Mouse (Mus musculus): ENCODE data around the gene Hist1h3c. TPM values are rescaled to one million over a fixed set of nuclear protein-coding genes. Genes with fewer than 3 reads are reported as not detected.
"Not testable (repeated sequence)": the region's sequence is repeated elsewhere in the genome, so short reads cannot be mapped to it uniquely, and the experiment has no call there.

Hist1h3c gene
- total RNA-seq (2021), result 100 to 1,000 TPM; 162 to 207 TPM
- long read RNA-seq, experiment 1, result 0 reads
- long read RNA-seq, experiment 2, result 0 reads

DNA sequence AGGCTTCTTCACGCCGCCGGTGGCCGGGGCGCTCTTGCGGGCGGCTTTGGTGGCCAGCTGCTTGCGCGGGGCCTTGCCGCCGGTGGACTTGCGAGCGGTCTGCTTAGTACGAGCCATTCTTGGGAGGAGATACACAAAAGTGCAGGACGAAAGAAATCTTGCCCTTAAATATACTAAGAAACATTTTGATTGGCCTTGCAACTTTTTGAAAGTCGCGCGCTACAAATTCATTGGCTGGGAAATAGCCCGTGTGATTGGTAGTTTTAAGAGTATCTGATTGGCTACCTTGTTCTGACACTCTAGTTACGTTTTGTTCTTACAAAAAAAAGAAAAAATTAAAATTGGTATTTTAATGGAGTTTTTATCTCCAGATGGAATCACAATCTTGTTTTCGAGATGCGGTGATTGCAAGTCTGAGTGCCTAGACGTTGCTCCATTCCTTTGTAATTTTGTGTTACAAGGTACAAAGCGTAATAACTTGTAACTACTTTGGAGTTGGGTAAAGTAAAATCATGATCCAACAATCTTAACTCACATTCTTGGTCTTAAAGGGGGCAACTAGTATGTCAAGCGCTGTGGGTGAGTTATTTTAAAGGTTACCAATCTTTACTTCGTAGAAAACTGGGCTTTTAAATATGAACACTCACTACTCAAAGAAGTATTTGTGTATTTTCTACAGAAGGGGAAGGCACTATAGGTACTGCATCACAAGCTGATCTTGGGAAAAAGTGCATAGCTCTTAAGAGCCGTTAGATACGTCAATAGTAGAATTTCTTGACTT, at the start of gene Hist1h3c:
TSS of gene Hist1h3c (minus strand) at position 222 of the 781 bp plus-strand sequence.
- DNase-seq (ENCODE audit: low spot score in 2 of 2), result peak; percentile 59 to 84

DNA sequence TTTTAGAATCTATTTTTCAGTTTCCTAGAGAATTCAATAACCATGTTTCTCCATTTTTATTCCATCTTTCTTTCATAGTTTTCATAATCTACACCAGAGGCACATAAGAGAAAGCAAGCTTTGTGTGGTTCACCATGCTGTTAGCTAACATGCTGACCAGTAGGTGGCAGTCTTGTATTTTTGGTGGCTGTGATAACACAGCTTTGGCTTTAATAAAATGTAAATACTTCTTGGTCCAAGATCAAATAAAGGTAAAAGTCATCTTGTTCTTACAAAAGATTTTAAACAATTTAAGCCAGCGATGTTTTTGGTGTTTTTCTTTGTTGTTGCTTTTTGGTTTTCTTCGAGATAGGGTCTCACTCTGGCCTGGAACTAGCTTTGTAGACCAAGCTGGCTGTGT, 47.1 kb upstream of the Hist1h3c start:
- DNase-seq (ENCODE audit: low spot score in 2 of 2), result peak in 1 of 2 experiments; percentile 21

DNA sequence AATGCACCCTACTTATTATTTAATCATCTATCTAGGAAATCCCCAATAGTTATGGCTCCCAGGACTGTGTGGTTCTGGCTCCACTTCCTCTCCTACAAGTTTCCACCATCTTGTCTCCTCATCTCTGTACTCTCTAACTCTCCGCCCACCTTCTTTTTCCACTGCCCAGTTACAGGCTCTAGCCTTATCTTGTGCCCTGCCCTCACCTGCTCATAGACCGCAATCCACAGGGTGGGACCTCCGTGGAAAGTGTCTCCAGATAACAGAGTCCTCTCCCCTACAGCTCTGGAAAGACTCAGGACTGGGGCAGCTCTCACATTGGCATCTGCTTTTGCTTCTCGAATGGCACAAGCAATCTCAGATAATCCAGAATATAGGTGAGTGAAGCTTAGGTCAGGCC, 33.6 kb upstream of the Hist1h3c start:
- DNase-seq (ENCODE audit: low spot score in 2 of 2), result no peak

DNA sequence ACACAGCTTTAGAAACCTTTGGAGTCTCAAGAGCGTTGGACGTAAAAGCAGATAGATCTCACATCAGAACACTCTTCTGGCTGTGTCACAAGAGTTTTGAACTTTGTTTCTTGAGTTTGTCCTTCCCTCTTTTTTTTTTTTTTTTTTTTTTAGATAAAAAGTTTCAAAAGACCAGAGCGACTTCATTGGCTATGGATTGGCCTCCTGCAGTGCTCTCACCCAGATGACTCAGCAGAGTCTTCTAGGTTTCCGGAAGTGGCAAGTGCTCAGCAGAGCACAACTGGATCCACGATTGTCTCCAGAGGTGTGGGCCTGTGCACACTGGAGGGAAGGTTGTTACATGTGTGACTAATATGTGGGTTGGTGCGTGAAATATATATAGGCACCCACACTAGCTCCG, 32.9 kb upstream of the Hist1h3c start:
- DNase-seq (ENCODE audit: low spot score in 2 of 2), result no peak

DNA sequence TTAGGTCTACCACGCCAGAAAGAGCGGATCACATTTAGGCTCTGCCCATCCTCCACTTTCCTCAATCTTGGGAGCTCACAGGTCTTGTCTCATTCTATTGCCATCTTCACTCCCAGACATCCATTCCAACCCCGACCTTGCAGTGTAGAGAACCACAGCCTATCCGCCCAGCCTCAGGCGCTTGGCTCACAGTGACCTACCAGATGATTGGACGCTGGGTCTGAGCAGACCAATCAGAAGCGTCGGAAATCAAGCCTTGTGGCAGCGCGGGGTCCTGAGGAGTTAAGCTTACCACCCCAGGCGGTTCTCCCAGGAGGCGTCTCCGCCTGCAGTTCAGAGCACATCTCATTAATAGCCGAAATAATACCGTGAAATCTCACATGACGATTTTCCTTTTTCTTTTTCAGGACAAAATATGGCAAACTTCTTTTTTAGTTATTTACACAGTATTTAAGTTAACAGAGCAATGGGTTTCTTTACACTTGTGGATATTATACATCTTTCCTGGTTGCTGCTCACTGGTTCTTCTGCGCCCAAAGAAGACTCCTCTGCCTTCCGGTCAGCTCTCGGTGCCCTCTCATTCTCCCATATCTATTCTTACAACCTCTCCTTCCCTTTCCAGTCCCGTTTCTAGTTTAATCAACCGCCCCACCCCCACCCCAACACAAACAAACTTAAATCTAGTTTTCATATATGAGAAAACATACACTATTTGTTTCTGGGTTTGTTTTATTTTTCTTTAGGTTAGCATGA, 27.3 kb upstream of the Hist1h3c start:
- peak in 1 of 2 experiments; percentile 22 for DNase-seq (ENCODE audit: low spot score in 2 of 2)

DNA sequence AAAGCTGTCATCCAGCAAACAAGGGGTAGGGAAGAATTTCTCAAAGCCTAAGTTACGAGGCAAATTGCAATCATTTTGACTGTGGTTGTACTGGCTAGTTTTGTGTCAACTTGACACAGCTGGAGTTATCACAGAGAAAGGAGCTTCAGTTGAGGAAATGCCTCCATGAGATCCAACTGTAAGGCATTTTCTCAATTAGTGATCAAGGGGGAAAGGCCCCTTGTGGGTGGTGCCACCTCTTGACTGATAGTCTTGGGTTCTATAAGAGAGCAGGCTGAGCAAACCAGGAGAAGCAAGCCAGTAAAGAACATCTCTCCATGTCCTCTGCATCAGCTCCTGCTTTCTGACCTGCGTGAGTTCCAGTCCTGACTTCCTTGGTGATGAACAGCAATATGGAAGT, 24.2 kb upstream of the Hist1h3c start, which contains the start of gene Trim38:
TSS of gene Trim38 (plus strand) at position 301 of the 400 bp plus-strand sequence.
- DNase-seq (ENCODE audit: low spot score in 2 of 2), result not testable (repeated sequence)

DNA sequence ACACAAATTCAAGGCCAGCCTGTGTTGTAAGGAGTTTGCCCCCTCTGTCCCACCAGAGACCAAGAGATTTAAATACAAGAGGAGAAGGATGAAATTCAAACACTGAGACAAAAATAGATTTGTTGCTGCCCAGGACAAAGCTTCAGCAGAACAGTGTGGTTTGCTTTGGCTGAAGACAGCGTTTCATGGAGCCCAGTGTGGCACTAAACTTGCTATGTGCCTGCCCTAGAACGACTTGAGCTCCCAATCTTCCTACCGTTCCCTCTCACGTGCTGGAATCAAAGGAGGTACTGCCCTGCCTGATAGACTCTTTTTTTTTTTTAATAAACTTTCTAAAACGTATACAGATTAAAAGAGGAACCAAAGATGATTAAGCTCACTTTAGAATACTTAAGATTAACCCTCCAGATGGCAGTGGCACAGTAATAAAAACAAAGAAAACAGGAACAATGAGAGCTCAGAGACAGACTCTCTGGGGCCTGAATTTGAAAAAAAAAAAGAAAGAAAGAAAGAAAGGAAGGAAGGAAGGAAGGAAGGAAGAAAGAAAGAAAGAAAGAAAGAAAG, 23.5 kb upstream of the Hist1h3c start:
- no peak for DNase-seq (ENCODE audit: low spot score in 2 of 2)

DNA sequence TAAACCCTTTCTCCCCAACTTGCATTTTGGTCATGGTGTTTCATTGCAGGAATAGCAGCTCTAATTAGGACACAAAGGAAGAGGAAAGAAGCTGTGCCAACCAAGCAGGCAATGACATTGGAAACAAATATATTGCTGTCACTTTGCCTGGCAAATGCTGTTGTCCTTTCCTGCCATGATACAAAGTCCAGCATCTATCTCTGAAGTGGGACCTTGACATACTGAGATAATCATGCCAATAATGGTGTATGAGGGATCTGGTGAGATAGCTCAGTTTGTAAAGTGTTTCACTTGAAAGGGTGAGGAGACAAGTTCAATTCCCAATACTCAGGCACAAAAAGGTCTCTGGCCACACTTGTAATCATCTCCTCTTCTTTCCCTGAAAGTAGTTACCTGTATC, 21.4 kb upstream of the Hist1h3c start:
- no peak for DNase-seq (ENCODE audit: low spot score in 2 of 2)

DNA sequence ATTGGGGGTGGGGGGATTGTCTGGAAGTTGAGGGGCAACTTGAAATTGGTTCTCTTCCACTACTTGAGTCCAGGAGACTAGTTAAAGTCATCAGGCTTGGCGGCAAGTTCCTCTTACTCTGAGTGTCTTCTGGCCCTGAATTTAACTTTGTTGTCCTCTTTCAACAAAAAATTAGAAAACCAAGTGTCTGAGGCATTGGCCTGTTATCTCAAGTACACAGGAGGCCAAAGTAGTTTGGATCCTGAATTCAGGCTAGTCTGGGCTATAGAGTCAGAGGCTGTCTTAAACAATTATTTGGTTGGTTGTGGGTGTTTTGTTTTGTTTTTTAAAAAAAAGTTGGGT, 19.7 kb upstream of the Hist1h3c start:
- DNase-seq (ENCODE audit: low spot score in 2 of 2), result no peak

DNA sequence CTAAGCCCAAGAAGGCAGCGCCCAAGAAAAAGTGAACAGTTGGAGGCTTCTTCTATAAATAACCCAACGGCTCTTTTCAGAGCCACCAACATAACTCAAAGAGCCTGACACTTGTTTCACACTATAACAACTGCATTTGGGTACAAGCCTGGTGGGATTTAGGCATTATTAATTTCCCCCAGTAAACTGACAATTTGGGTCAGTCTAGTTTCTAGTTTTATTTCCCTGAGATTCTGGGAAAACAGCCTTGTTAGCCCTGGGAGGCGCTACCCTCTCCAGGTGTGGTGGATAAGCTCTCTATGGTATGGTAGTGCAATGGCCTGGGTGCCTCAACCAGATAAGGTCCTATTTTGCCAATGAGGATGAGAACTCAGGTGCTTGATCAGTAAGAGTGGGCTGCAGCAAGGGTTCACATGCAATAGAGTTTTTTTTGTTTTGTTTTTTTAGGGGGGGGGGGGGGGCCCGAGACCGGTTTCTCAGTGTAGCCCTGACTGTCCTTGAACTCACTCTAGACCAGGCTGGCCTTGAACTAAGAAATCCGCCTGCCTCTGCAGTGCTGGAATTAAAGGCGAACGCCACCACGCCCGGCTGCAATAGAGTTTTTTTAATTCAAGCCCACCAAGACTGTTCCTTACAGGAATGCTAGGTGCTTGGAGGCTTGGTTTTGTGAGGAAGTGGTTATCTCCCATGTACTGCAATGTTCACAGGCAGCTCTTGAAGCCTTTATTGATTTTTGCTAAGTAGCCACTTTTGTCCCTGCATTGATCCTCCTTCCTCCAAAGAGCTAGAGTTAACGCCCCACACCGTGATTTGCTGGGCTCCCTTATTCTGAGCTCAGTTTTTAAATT, 19.1 kb upstream of the Hist1h3c start:
- no peak for DNase-seq (ENCODE audit: low spot score in 2 of 2)

DNA sequence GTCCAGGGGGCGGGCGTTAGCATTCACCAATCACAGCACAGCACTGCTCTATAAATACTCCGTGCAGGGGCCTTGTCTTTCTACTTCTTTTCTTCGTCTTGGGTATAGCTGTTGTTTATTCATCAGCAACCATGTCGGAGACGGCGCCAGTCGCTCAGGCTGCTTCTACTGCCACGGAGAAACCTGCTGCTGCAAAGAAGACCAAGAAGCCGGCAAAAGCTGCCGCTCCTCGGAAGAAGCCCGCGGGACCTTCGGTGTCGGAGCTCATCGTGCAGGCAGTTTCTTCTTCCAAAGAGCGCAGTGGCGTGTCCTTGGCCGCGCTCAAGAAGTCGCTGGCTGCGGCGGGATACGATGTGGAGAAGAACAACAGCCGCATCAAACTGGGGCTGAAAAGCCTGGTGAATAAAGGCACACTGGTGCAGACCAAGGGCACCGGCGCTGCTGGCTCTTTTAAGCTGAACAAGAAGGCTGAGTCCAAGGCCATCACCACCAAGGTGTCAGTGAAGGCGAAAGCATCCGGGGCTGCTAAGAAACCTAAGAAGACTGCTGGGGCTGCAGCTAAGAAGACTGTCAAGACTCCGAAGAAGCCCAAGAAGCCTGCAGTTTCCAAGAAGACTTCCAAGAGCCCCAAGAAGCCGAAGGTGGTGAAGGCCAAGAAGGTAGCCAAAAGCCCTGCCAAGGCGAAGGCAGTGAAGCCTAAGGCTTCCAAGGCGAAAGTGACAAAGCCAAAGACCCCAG, 18.4 kb upstream of the Hist1h3c start, which contains the start of gene Hist1h1a:
TSS of gene Hist1h1a (plus strand) at position 81 of the 738 bp plus-strand sequence.
- DNase-seq (ENCODE audit: low spot score in 2 of 2), result peak; percentile 64 to 85

DNA sequence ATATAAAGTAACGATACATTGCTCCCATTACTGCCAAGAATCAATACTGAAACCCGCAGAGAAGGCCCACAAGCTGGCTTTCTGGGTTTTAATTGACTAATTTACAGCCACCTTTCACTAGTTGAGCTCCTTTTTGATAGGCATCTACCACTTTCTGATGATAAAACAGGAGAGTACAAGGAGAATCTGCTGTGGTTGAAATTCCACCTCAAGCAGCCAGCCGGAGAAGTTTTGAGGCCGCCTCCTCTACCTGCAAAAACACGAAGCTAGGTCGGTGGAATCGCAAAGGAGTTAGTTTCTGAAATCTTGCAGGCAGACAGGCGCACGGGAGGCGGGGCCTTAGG, 17.8 kb upstream of the Hist1h3c start:
- no peak for DNase-seq (ENCODE audit: low spot score in 2 of 2)

DNA sequence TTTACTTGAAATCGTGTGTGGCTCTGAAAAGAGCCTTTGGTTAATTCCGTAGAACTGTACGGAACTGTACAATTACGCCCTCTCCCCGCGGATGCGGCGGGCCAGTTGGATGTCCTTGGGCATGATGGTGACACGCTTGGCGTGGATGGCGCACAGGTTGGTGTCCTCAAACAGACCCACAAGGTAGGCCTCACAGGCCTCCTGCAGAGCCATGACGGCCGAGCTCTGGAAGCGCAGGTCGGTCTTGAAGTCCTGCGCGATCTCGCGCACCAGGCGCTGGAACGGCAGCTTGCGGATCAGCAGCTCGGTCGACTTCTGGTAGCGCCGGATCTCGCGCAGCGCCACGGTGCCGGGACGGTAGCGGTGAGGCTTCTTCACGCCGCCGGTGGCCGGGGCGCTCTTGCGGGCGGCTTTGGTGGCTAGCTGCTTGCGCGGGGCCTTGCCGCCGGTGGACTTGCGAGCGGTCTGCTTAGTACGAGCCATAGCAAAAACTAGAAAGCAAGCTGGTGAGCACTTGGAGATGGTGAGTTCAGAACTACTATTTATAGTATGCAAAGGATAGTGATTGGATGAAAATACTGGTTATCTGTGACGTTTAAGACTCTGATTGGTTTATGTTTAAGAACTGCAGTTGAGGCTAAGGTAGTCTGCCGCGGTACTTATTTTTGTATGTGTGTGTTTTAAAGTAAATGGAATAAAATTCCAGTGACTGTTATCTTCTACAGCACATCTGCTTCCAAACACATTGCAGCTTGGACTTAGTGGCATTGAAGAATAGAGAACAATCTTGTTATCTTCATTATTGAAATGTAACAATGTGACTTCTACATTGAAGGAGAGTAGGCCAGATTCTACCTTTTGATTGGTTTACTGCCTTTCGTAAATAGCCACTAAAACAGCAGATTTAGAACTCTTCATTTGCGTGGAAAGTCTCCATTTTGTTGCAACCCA, 16.7 kb upstream of the Hist1h3c start, which contains the start of gene Hist1h3a:
TSS of gene Hist1h3a (minus strand) at position 516 of the 951 bp plus-strand sequence.
- peak in 1 of 2 experiments; percentile 54 for DNase-seq (ENCODE audit: low spot score in 2 of 2)

DNA sequence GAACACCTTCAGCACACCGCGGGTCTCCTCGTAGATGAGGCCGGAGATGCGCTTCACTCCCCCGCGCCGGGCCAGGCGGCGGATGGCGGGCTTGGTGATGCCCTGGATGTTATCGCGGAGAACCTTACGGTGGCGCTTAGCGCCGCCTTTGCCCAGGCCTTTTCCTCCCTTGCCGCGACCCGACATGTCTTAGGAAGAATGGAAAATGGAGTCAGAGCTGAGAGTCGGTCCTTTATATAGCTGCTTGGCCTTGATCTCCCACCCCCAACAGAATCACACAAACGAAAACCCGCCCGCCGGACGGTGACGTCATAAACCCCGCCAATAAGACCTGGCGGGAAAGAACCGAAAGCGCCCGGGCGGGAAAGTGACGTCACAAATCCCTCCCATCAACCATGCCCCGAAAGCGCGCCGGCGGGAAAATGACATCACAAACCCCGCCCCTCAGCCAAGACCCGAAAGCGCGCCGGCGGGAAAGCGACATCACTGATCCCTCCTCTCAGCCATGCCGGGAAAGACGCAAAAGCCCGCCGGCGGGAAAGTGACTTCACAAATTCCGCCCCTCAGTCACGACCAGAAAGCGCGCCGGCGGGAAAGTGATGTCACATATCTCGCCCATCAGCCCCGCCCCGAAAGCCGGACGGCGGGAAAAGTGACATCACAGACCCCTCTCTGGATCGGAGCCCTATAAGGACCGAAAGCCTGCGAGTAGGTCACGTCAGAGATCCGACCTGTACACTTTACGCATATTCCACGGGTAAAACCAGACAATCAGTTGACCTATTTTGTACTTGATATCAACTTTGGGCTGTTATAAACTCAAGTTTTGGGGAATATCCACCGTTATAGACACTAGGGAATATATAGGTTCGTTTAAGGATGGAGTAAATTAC, 15.8 kb upstream of the Hist1h3c start, which contains the start of gene Hist1h4a:
TSS of gene Hist1h4a (minus strand) at position 259 of the 893 bp plus-strand sequence.
- DNase-seq (ENCODE audit: low spot score in 2 of 2), result peak; percentile 97 to 98

DNA sequence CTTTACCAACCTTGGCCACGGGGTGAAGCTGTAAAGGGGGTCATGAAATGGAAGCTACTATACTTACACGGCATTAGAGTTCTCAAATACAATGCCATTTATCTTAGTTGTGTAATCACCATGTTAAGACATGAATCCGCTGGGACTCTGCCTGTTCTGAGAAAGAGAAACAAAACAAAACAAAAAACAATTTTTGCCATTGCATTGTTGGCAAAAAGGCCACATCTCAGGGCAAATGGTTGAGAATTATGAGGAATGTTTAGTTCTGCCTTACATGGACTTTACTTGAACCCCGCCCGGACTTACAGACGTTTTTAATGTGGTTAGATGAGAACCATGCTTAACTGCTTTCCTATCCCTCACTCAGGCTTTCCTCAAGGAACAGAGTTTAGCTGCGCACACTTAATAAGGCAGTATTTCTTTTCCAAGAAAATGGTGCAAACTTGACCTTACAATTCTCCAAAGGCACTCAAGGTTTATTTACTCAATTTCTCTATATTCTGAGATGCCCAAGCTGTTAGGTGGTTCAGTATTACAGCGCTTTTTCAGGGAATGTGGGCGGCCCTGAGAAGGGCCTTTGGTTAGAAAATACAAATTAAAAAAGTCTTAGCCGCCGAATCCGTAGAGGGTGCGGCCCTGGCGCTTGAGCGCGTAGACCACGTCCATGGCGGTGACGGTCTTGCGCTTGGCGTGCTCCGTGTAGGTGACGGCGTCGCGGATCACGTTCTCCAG, 15.0 kb upstream of the Hist1h3c start:
- DNase-seq (ENCODE audit: low spot score in 2 of 2), result no peak

DNA sequence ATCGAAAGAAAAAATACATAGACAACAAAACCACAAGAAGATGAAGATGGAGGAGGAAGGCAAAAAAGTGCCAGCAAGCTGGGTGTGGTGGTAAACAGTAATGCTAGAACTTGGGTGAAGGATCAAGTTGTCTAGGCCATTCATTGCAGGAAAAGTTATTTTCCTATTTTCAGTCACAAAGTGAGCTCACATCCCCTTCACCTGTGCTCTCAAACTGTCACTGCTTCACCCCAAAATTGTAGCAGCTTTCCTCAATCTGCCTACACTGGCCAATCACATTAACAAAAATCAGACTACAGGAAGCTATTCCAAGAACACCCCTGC, 14.5 kb upstream of the Hist1h3c start:
- DNase-seq (ENCODE audit: low spot score in 2 of 2), result no peak

DNA sequence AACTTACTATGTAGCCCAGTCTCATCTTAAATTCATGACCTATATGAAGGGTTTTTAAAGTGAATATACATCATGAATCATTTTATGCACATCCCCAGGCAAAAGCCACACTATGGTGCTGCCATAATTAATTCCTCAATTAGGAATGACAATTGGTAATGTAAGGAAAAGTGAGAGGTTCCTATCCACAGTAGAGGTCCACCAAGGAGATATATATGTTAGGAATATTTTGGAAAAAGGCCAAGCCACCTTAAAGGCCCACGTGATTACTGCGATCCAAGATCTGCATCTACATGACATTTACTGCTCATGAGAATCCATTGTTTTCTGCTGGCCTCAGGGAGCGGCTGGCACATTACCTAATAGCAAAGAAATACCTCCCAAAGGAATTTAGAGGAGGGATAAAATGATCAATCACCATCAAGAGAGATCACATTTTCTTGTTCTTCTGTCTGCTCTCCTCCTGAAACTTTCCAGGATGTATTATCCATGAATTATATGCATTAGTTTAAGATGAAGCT, 13.9 kb upstream of the Hist1h3c start:
- DNase-seq (ENCODE audit: low spot score in 2 of 2), result no peak
